Mouse (Mus musculus) kidney, adult 18-20 months (tissue): Measurements from ENCODE around the gene Hgf.
A peak's percentile ranks its signal among the peaks of the same experiment; 100 is the strongest.

ENCODE experiments used
- DNase-seq: peaks from one replicate; pipeline ENCODE4 v3.0.0; 2021

The Hgf gene

DNA sequence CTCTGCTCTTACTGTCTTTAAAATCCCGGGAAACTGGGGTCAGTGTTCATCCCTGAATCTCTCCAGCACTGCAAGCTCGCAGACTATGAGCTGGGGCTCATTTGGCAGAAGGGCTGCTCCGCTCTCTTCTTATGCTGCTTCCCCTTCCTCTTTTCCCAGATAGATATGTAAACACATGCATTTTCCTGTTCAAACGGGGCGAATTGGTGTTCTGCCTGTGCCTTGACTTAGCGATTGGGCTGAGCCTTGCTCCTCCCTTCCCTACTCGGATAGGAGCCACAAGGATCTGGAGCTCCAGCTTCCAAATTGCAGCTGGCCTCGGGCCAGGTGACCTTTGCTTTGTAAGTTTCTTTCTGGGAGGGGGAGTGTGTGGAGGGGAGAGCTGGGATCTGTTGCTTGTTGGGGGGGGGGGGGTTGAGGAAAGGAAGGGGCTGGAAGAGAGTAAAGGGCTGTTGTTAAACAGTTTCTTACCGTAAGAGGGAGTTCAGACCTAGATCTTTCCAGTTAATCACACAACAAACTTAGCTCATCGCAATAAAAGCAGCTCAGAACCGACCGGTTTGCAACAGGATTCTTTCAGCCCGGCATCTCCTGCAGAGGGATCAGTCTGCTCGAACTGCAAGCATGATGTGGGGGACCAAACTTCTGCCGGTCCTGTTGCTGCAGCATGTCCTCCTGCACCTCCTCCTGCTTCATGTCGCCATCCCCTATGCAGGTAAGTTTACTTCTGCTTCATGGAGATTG, at the start of gene Hgf:
Hgf (plus strand) TSS at position 192 of the 744 bp plus-strand sequence.
- DNase-seq = peak; percentile 47

DNA sequence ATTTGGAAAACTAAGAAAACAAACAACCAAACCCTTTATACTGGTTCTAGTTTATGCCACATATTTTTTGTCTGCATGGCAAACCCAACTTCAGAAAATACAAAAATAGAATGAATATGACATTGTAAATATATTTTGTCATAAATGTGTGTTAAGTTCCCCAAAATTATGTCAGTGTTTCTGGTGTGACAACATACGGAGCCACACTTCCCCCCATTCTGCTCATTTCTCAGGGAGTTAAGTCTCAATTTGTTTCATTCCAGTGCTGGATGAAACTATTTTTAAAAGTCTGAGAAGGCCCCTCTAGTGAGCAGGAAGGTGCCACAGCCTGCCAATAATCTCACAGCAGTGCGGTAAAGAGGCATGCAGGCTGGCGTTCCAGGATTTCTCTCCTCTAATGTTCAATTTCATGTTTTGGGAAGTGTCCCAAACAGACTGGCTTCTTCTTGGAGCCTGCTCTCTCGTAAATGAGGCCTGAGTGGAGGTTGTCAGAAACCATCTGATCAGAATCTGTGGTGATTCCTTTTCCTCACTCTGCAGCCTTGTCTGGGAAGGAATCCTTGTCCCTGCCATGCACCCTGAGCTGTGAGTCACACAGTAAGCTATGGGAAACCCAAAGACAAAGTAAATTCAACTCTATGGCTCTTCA, 46.5 kb upstream of the Hgf start:
- no peak for DNase-seq

- DNase-seq = no peak
Measured at GRCm38 (mm10) chr5:16531619-16532277, 21.5 kb upstream of the Hgf start.

DNA sequence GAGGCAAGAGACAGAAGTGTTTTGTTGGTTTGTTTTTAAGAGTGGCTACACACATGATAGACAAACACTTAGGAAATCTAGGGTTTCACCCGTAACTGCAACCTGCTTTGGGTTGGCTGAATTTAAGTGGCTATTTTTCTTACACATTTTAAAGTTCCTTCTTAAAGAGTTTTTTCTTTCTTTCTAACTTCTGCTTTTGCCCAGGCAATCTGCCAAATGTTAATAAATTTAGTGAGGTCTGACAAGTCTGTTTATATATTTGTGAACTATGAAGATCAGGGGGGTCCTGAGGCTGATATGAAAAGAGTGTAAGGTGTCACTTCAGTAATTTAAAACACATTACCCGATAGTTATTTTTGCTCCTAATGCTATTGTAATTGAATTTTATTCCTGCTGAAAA, 15.2 kb upstream of the Hgf start:
- DNase-seq = no peak

DNA sequence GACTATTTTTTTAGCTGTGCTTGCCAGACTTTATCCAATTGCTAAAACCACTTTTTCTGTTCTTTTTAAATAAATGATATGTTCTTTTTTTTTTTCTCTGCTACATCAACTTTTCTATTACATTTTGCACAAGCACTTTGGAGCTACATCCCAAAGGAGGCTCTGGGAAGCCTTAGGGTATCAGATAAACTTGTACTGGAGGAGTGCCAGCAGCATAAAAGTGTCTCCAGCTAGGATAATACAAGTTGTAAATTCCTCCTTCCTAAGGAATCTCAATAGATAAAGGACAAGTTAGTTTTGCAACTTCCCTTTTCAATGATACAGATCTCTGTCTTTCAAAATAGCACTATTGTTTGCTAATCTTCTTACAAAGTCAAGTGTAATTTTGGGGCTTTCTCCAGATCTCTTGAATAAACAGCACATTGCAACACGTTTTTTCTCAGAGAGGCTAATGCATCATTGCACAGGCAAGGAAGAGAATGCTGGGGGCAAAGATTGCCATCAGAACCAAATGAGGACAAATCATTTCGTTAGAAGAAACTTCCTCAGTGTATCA, 11.7 kb upstream of the Hgf start:
- DNase-seq = no peak

DNA sequence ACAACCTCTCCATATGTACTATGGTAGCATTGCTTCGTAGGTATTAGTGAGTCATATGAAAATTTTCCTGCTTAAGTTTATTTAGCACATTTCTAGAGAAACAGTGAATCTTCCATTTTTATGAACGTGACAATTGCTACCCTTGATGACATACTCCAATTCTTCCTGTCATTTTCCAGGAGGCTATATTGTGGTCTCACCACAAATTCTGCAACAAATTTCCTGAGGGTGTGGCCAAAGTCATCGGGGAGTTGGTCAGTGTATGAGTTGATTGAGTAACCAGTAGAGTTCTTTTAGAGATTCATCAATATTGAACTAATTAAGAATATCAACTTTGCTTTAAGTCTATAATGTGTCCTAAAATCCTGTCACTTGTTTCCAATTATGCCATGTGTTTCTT, 5.8 kb upstream of the Hgf start:
- no peak for DNase-seq

DNA sequence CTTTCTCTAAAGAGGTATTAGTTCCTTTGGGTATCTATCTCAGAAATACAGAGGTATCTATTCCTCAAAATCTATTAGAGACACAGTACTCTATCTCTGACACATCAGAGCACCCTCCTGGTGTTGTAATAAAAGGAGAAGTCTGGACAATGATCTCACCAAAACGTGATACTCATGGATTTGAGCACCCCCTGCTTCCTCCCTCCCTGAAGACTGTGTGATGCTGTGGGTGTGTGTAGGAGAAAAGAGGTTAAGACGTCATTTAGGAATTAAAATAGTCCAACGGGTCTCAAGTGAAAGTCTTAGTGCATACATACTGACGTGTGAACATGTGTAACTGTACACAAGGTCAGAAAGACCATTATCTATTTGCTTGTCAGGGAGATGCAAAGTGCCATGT, 648 bp upstream of the Hgf start:
- no peak for DNase-seq

GRCm38 (mm10) chr5:16560247-16560646, 7.0 kb downstream of the Hgf start:
- no peak for DNase-seq

DNA sequence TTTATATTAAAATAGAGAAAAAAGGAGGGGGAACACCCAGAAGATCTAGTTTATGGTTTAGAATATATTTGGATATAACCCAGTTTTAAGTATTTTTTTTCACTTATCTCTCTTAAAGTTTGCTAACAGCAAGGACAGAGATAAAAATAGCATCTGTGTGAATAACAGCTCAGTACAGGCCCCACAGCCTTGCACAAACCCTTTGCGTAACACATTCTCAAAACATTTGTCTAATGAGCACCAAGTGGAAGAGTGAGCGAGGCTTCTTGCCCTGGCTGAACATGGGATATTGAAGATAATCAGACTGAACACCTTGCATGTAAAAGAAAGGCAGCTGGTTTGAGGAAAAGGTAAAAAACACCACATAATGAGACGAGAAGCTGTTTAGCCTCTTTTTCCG, 15.7 kb downstream of the Hgf start:
- no peak for DNase-seq

- DNase-seq = no peak
Measured at GRCm38 (mm10) chr5:16577882-16578742, 24.8 kb downstream of the Hgf start.

GRCm38 (mm10) chr5:16595699-16596098, 42.4 kb downstream of the Hgf start:
- DNase-seq = no peak

GRCm38 (mm10) chr5:16597996-16598395, 44.7 kb downstream of the Hgf start:
- DNase-seq = no peak

DNA sequence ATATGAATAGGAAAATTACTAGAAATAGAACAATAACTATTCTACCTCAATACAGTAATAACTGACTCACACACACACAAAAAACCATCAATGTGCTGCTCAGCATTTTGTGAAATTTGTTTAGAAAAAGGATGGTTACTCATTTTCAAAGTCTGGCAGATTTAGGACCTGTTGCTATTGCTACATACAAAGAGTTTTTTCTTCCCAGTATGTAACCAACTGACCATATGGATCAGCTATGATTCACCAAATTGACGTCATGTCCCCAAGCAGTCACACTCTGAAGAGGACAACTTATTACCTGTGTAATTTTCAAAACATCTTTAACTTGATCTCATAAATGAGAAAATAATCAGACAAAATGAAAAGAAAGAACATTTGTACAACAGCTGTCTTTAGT, 48.2 kb downstream of the Hgf start:
- no peak for DNase-seq

DNA sequence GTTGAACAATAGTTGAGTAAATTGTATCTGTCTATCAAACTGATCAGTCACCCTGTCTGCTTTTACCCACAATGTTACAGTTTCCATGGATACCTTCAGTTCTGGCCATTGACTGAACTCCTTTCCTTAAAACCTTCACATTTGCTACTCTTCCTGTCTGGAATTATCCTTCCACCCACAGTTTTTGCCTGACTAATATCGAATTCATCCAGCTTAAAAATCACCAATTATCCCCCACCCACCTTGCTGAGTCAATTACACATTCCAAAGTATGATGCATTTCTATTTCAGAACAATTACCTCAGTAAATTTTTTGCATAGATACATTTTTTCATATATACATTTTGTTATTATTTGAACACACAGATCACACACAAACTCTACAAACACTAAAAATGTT, 79.7 kb downstream of the Hgf start:
- DNase-seq = no peak

- no peak for DNase-seq
Measured at GRCm38 (mm10) chr5:16646417-16646816, 93.1 kb downstream of the Hgf start.

GRCm38 (mm10) chr5:16647701-16648100, 94.4 kb downstream of the Hgf start:
- no peak for DNase-seq

DNA sequence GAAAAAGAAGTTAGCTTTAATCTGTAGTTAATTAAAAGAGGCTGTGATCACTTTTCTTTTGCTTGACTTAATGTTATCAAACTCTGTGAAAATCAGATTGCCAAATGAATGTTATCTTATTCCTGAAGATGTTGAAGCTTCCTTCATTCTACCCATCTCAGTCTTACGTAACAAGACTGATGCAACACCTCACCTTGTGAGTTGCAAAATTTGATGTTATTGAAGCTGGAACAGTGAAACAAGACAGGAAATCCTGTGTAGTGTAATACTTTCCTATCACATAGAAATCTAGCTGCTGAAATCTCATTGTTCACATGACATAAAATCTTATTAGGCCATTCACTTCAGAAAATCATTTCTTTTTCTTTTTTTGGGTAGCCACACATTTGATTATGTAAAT, 96.9 kb downstream of the Hgf start:
- no peak for DNase-seq

DNA sequence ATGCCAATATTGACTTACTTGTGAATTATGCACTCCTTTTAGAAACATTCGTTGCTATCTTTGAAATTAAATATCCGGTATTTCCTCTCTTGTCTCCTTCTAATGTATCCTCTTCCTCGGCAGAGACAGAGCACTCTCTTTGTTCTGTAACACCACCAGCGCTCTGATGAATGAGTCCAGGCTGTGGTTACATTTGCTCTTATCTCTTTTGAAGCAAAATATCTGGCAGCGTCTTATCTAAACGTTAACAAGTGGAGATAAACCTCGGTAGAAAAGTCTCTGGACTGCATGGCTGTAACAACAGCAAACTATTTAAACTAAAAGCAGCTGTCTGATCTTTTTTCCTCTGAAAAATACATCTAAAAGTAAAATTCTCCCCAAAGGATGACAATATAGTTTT, 100.7 kb downstream of the Hgf start:
- no peak for DNase-seq
